Mouse (Mus musculus) MEL (cell line): Measurements from ENCODE around the gene Aste1.

Source experiments
- CTCF ChIP-seq, 3 experiments: IDR thresholded peaks in 2 of 3; conservative IDR thresholded peaks in 1 of 3; 2 replicates each; pipeline ENCODE4 v1.5.1; 2011 to 2012; ENCODE audit warnings: low read length in 3 of 3, low read depth in 2 of 3, mild to moderate bottlenecking in 2 of 3, improper control_type of control experiment in 1 of 3, inconsistent platforms in 1 of 3, mixed read lengths in 1 of 3, moderate library complexity in 1 of 3; ENCODE audit not compliant: control insufficient read depth in 1 of 3, insufficient read depth in 1 of 3, poor library complexity in 1 of 3, severe bottlenecking in 1 of 3
- GATA1 ChIP-seq: IDR thresholded peaks from 2 replicates; pipeline ENCODE4 v1.6.1; 2011; ENCODE audit warnings: low read depth, low read length, improper control_type of control experiment
- MAFK ChIP-seq: IDR thresholded peaks from 2 replicates; pipeline ENCODE4 v1.6.1; 2011; ENCODE audit warnings: low read depth, mild to moderate bottlenecking, low read length, improper control_type of control experiment, borderline replicate concordance
- MAZ ChIP-seq: IDR thresholded peaks from 2 replicates; pipeline ENCODE4 v1.6.1; 2012; ENCODE audit warnings: low read depth, mild to moderate bottlenecking, inconsistent platforms, low read length, improper control_type of control experiment
- POLR2A ChIP-seq, 2 experiments: IDR thresholded peaks; 2 replicates each; pipeline ENCODE4 v1.6.1; 2011 to 2012; ENCODE audit warnings: low read length in 2 of 2, mild to moderate bottlenecking in 2 of 2, control low read depth in 1 of 2, improper control_type of control experiment in 1 of 2, low read depth in 1 of 2, moderate library complexity in 1 of 2; ENCODE audit not compliant: control insufficient read depth in 1 of 2, insufficient read depth in 1 of 2, poor library complexity in 1 of 2
- SIN3A ChIP-seq: IDR thresholded peaks from 2 replicates; pipeline ENCODE4 v1.6.1; 2012; ENCODE audit warnings: low read length, improper control_type of control experiment, inconsistent platforms
- TAL1 ChIP-seq: IDR thresholded peaks from 2 replicates; pipeline ENCODE4 v1.6.1; 2012; ENCODE audit warnings: mild to moderate bottlenecking, inconsistent platforms, low read length, moderate library complexity, mixed read lengths
- TBP ChIP-seq: IDR thresholded peaks from 2 replicates; pipeline ENCODE4 v1.8.0; 2011; ENCODE audit warnings: low read depth, low read length, improper control_type of control experiment
- UBTF ChIP-seq: IDR thresholded peaks from 2 replicates; pipeline ENCODE4 v1.6.1; 2012; ENCODE audit warnings: low read depth, mild to moderate bottlenecking, inconsistent platforms, low read length, improper control_type of control experiment, moderate library complexity, borderline replicate concordance; ENCODE audit not compliant: insufficient read depth
- ZMIZ1 ChIP-seq: IDR thresholded peaks from 2 replicates; pipeline ENCODE4 v1.6.1; 2012; ENCODE audit warnings: low read depth, mild to moderate bottlenecking, inconsistent platforms, low read length, improper control_type of control experiment, moderate library complexity
- ZNF384 ChIP-seq: IDR thresholded peaks from 2 replicates; pipeline ENCODE4 v1.6.1; 2012; ENCODE audit warnings: low read depth, mild to moderate bottlenecking, inconsistent platforms, low read length, improper control_type of control experiment

- no peak for TF ChIP-seq TBP
- TF ChIP-seq GATA1, result no peak
- no peak for TF ChIP-seq ZMIZ1
- TF ChIP-seq CTCF (IDR thresholded peaks at IDR 0.05 in 2 of 3, conservative IDR thresholded peaks at IDR 0.05 in 1 of 3; ENCODE audit: control insufficient read depth in 1 of 3, insufficient read depth in 1 of 3, low read depth in 2 of 3, low read length in 3 of 3, poor library complexity in 1 of 3, severe bottlenecking in 1 of 3), result no peak
- no peak for TF ChIP-seq MAFK
- no peak for TF ChIP-seq MAZ
- no peak for TF ChIP-seq POLR2A (IDR thresholded peaks at IDR 0.05; ENCODE audit: control insufficient read depth in 1 of 2, insufficient read depth in 1 of 2, low read depth in 1 of 2, low read length in 2 of 2, poor library complexity in 1 of 2)
- no peak for TF ChIP-seq UBTF
- TF ChIP-seq TAL1, result no peak
- TF ChIP-seq ZNF384, result no peak
- no peak for TF ChIP-seq SIN3A
Observed at GRCm38 (mm10) chr9:105390616-105391015, 4.6 kb upstream of the Aste1 start.
